Mouse (Mus musculus): ENCODE results near the gene Ascl1. TPM values are rescaled to one million over a fixed set of nuclear protein-coding genes. Genes with fewer than 3 reads are reported as not detected.

Ascl1 gene
- polyA plus RNA-seq, 2 experiments = 0.23 to 0.55 TPM

DNA sequence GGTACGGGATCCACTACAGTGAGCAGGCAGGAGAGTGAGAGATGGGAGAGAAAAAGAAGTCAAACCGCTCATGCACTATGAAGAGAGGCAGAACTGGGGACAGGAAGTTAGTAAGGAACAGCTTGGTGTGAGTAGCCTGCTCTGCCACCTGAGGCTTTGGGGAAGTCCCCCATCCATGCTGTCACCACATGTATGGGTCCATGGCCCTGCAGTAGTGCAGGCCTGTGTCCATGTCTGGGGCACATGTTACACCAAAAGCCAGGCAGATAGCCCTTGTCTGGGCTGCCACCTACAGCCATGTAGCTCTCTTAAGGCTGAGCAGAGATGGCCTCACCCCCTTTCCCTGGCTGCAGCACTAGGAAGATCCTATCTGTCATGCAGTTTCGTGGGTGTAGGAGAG lies 42.7 kb downstream of the Ascl1 start:
- DNase-seq (ENCODE audit: low spot score) = no peak
- Histone ChIP-seq H3K9me3 (ENCODE audit: control insufficient read depth, low read length) (no peaks in the 10 kb centered on the region), H3K27me3 (ENCODE audit: control insufficient read depth, insufficient read depth, low read length) (no peaks in the 10 kb centered on the region), H3K27ac (replicated peaks; ENCODE audit: low read depth, low read length) (no peak overlapping the region), H3K36me3 (ENCODE audit: control insufficient read depth, insufficient read depth, low read length) (no peaks in the 10 kb centered on the region), H3K4me1 (ENCODE audit: control insufficient read depth, insufficient read depth, low read length) (peaks cover 8% of the 10 kb centered on the region), H3K9ac (ENCODE audit: low read depth, low read length, severe bottlenecking) (no peak overlapping the region), H3K4me2 (replicated peaks; ENCODE audit: low read depth, low read length, severe bottlenecking) (no peak overlapping the region), H3K4me3 (replicated peaks; ENCODE audit: low read length) (no peak overlapping the region)
- no peak for TF ChIP-seq POLR2A (IDR thresholded peaks at IDR 0.05; ENCODE audit: borderline replicate concordance, extremely low read depth, insufficient read depth, insufficient read length)
- no peak for ATAC-seq (ENCODE audit: low FRiP score, low read depth)
- 94% methylated on average over 3 of the region's 3 CpGs for WGBS

DNA sequence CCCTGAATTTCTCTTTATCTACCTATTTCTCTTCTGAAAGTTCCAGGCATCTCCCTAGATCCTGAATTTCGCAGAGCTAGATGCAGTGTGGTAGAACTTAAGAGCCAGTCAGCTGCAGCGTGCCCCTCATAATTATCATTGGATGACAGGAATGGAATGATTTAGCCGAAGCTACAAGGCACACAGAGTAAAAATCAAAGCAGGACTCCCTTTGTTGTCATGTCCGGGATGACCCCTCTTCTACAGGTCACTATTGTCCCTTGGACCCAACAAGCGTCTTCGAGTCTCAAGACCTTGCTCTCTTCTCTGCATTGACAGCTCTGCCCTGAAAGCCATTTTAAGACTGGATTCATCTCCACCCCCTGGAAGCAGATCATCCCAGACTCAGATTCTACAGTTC lies 44.1 kb downstream of the Ascl1 start:
- H3K27me3 ChIP-seq (ENCODE audit: control insufficient read depth, insufficient read depth, low read length) = no peaks in the 10 kb centered on the region
- H3K4me1 ChIP-seq (ENCODE audit: control insufficient read depth, insufficient read depth, low read length) = peaks cover 8% of the 10 kb centered on the region
- no peak overlapping the region for H3K9ac ChIP-seq (ENCODE audit: low read depth, low read length, severe bottlenecking)
- no peak for ATAC-seq (ENCODE audit: low FRiP score, low read depth)
- no peak for DNase-seq (ENCODE audit: low spot score)
- no peak for TF ChIP-seq POLR2A (IDR thresholded peaks at IDR 0.05; ENCODE audit: borderline replicate concordance, extremely low read depth, insufficient read depth, insufficient read length)
- H3K9me3 ChIP-seq (ENCODE audit: control insufficient read depth, low read length) = no peaks in the 10 kb centered on the region
- H3K4me2 ChIP-seq (replicated peaks; ENCODE audit: low read depth, low read length, severe bottlenecking) = no peak overlapping the region
- no peaks in the 10 kb centered on the region for H3K36me3 ChIP-seq (ENCODE audit: control insufficient read depth, insufficient read depth, low read length)
- no peak overlapping the region for H3K4me3 ChIP-seq (replicated peaks; ENCODE audit: low read length)
- H3K27ac ChIP-seq (replicated peaks; ENCODE audit: low read depth, low read length) = no peak overlapping the region
- WGBS = 84% methylated on average over 6 of the region's 6 CpGs

DNA sequence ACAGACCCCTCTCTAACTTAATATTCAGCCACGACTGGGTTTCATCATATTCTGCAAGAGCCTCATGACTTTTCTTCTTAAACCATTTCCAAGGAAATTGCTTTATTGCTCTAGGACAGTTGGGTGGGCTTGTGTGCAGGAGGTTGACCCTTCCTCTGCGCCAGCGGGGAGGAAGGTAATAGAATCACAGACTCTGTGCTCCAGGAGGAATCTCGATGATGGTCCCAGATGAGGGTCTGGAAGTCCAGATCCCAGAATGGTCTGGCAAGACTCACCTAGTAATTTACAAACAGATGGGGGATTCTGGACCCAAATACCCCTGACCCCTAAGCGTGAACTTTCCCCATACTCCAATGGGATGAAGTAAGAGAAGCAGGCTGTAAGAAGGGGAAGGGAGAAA lies 45.2 kb downstream of the Ascl1 start:
- H3K9ac ChIP-seq (ENCODE audit: low read depth, low read length, severe bottlenecking) = no peak overlapping the region
- no peak overlapping the region for H3K4me3 ChIP-seq (replicated peaks; ENCODE audit: low read length)
- H3K4me1 ChIP-seq (ENCODE audit: control insufficient read depth, insufficient read depth, low read length) = peaks cover 8% of the 10 kb centered on the region
- no peak for TF ChIP-seq POLR2A (IDR thresholded peaks at IDR 0.05; ENCODE audit: borderline replicate concordance, extremely low read depth, insufficient read depth, insufficient read length)
- H3K4me2 ChIP-seq (replicated peaks; ENCODE audit: low read depth, low read length, severe bottlenecking) = no peak overlapping the region
- no peaks in the 10 kb centered on the region for H3K36me3 ChIP-seq (ENCODE audit: control insufficient read depth, insufficient read depth, low read length)
- ATAC-seq (ENCODE audit: low FRiP score, low read depth) = no peak
- WGBS = 40% methylated on average over 5 of the region's 5 CpGs
- H3K27me3 ChIP-seq (ENCODE audit: control insufficient read depth, insufficient read depth, low read length) = no peaks in the 10 kb centered on the region
- H3K27ac ChIP-seq (replicated peaks; ENCODE audit: low read depth, low read length) = no peak overlapping the region
- DNase-seq (ENCODE audit: low spot score) = no peak
- H3K9me3 ChIP-seq (ENCODE audit: control insufficient read depth, low read length) = no peaks in the 10 kb centered on the region

- DNase-seq (ENCODE audit: low spot score) = peak; percentile 26
- 0% methylated on average over 8 of the region's 9 CpGs for WGBS
- Histone ChIP-seq H3K9me3 (ENCODE audit: control insufficient read depth, low read length) (no peaks in the 10 kb centered on the region), H3K36me3 (ENCODE audit: control insufficient read depth, insufficient read depth, low read length) (no peaks in the 10 kb centered on the region), H3K4me2 (replicated peaks; ENCODE audit: low read depth, low read length, severe bottlenecking) (peak overlapping the region; percentile 43), H3K27me3 (ENCODE audit: control insufficient read depth, insufficient read depth, low read length) (no peaks in the 10 kb centered on the region), H3K27ac (replicated peaks; ENCODE audit: low read depth, low read length) (no peak overlapping the region), H3K4me3 (replicated peaks; ENCODE audit: low read length) (peak overlapping the region; percentile 15), H3K4me1 (ENCODE audit: control insufficient read depth, insufficient read depth, low read length) (peaks cover 8% of the 10 kb centered on the region), H3K9ac (ENCODE audit: low read depth, low read length, severe bottlenecking) (no peak overlapping the region)
- no peak for TF ChIP-seq POLR2A (IDR thresholded peaks at IDR 0.05; ENCODE audit: borderline replicate concordance, extremely low read depth, insufficient read depth, insufficient read length)
- no peak for ATAC-seq (ENCODE audit: low FRiP score, low read depth)
Observed at GRCm38 (mm10) chr10:87447754-87448095, 45.7 kb downstream of the Ascl1 start.

DNA sequence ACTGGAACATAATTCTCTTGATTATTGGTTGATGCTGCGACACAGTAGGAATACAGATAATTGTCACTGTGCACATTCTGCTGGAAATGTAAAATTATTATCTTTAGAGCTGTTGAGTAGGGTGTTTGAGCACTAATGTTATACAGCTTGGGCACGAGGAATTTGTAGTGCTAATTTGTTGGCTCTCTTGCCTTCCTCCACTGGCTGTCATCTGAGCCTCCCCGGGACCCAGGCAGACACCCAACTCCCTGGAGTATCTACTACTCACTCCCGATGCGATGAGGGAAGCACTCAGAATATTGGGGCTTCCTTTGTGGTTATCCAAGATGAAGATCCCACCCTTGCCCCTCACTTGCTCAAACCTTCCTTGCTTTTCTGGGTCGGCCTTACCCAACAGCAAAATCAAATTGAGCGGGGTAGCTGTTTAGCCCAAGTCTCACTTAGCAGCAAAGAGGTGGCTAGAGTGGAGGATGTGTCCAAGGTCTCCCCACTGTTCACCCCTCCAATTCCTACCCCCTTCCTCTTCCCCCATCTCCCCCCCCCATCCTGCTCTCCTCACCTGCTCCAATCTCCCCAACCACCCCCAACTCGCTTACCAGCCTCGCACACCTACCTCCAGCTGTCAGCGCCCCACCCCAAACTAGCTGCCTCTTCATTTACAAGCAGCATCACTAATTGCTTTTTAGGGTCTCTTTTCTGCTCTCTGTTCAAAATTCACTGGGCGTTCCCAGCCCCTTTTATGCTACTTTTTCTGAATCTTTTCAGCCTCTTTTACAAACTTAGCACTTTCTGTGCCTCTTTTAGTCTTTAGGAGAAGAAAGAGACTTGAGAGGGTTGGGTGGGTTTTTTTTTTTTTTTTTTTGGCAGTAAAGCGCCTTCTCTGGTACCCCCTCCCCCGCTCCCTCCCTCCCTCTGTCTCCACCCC lies 46.4 kb downstream of the Ascl1 start:
- Histone ChIP-seq H3K27ac (replicated peaks; ENCODE audit: low read depth, low read length) (no peak overlapping the region), H3K36me3 (ENCODE audit: control insufficient read depth, insufficient read depth, low read length) (no peaks in the 10 kb centered on the region), H3K4me1 (ENCODE audit: control insufficient read depth, insufficient read depth, low read length) (peaks cover 8% of the 10 kb centered on the region), H3K4me2 (replicated peaks; ENCODE audit: low read depth, low read length, severe bottlenecking) (peak overlapping the region; percentile 43), H3K27me3 (ENCODE audit: control insufficient read depth, insufficient read depth, low read length) (no peaks in the 10 kb centered on the region), H3K9ac (ENCODE audit: low read depth, low read length, severe bottlenecking) (no peak overlapping the region), H3K4me3 (replicated peaks; ENCODE audit: low read length) (peak overlapping the region; percentile 15; the same call in 1 of the 2 replicates), H3K9me3 (ENCODE audit: control insufficient read depth, low read length) (no peaks in the 10 kb centered on the region)
- no peak for TF ChIP-seq POLR2A (IDR thresholded peaks at IDR 0.05; ENCODE audit: borderline replicate concordance, extremely low read depth, insufficient read depth, insufficient read length)
- DNase-seq (ENCODE audit: low spot score) (no peak), ATAC-seq (ENCODE audit: low FRiP score, low read depth) (no peak)
- WGBS = 32% methylated on average over 13 of the region's 13 CpGs

All from limb, embryonic 14.5 days (tissue).